Mouse (Mus musculus): ENCODE measurements around the gene Tmem30a. TPM values are rescaled to one million over a fixed set of nuclear protein-coding genes. Genes with fewer than 3 reads are reported as not detected.
A peak's percentile ranks its signal among the peaks of the same experiment; 100 is the strongest.

Gene Tmem30a
- polyA plus RNA-seq, 2 experiments, result 11.9 to 31.0 TPM

DNA sequence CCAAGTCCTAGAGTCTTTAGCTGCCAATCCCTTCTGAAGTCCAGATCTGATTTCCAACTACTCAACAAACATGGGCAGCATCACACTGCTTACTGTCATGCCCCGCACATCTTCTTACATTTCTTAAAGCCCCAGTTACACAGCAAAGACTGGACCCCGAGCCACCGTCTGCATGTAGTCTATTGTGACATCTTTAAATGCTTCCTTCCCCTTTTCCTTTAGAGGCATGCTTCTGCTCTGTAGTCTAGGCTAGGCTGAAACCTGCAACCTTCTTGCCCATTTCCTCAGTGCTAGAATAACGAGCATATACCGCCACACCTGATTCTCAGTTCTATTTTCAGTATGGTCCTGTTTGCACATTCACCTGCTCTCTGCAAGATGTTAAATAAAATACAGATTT lies 23.2 kb upstream of the Tmem30a start:
- Histone ChIP-seq H3K36me3 (replicated peaks; ENCODE audit: control insufficient read depth, insufficient read depth, low read depth) (no peaks in the 10 kb centered on the region), H3K4me1 (replicated peaks; ENCODE audit: control insufficient read depth in 2 of 2, insufficient read depth in 2 of 2, low read length in 1 of 2) (peaks cover 0 to 2% of the 10 kb centered on the region in 2 experiments; a peak in 1 of 4 replicates), H3K27me3 (ENCODE audit: control insufficient read depth, insufficient read depth, low read length) (no peaks in the 10 kb centered on the region), H3K4me3 (ENCODE audit: insufficient read depth in 1 of 2, low read depth in 2 of 2, low read length in 2 of 2) (no peak overlapping the region), H3K9me3 (ENCODE audit: control insufficient read depth, low read length) (no peaks in the 10 kb centered on the region), H3K9ac (replicated peaks) (no peak overlapping the region), H3K27ac (no peak overlapping the region), H3K4me2 (ENCODE audit: low read depth) (no peak overlapping the region)
- 32% methylated on average over 5 of the region's 5 CpGs for WGBS (ENCODE audit: insufficient replicate concordance)
- ATAC-seq (ENCODE audit: insufficient read depth) (no peak), DNase-seq (ENCODE audit: low read depth in 3 of 3, low spot score in 3 of 3) (no peak)
- no peak for TF ChIP-seq CTCF (IDR thresholded peaks at IDR 0.05; ENCODE audit: low read depth)
- no peak for TF ChIP-seq EP300 (IDR thresholded peaks at IDR 0.05; ENCODE audit: low read depth)

DNA sequence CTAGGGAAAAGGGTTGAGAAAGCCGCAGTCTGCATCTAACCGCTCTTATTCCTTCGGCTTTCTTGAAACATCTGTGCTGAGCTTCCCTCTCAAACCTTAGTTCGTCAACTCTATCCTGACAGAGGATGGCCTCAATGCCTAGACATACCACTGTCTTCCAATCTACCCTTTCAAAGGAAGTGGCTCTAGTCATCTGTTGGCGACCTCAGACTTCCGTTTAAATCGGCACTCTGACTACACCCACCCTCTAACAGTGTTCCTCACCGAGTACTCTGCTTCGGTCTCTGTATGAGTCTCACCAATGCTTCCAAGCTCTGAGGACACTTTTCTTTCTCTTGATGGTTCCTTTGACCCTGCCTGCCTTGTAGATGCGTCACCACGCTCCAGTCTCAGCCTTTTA lies 22.7 kb upstream of the Tmem30a start:
- DNase-seq (ENCODE audit: low read depth in 3 of 3, low spot score in 3 of 3), result no peak
- no peak overlapping the region for H3K27ac ChIP-seq
- H3K4me2 ChIP-seq (ENCODE audit: low read depth), result no peak overlapping the region
- H3K9me3 ChIP-seq (ENCODE audit: control insufficient read depth, low read length), result no peaks in the 10 kb centered on the region
- no peak overlapping the region for H3K4me3 ChIP-seq (ENCODE audit: insufficient read depth in 1 of 2, low read depth in 2 of 2, low read length in 2 of 2)
- no peaks in the 10 kb centered on the region for H3K27me3 ChIP-seq (ENCODE audit: control insufficient read depth, insufficient read depth, low read length)
- peaks cover 0 to 2% of the 10 kb centered on the region in 2 experiments; a peak in 1 of 4 replicates for H3K4me1 ChIP-seq (replicated peaks; ENCODE audit: control insufficient read depth in 2 of 2, insufficient read depth in 2 of 2, low read length in 1 of 2)
- H3K9ac ChIP-seq (replicated peaks), result no peak overlapping the region
- ATAC-seq (ENCODE audit: insufficient read depth), result no peak
- TF ChIP-seq CTCF (IDR thresholded peaks at IDR 0.05; ENCODE audit: low read depth), result no peak
- no peak for TF ChIP-seq EP300 (IDR thresholded peaks at IDR 0.05; ENCODE audit: low read depth)
- WGBS (ENCODE audit: insufficient replicate concordance), result 35% methylated on average over 11 of the region's 11 CpGs
- H3K36me3 ChIP-seq (replicated peaks; ENCODE audit: control insufficient read depth, insufficient read depth, low read depth), result no peaks in the 10 kb centered on the region

DNA sequence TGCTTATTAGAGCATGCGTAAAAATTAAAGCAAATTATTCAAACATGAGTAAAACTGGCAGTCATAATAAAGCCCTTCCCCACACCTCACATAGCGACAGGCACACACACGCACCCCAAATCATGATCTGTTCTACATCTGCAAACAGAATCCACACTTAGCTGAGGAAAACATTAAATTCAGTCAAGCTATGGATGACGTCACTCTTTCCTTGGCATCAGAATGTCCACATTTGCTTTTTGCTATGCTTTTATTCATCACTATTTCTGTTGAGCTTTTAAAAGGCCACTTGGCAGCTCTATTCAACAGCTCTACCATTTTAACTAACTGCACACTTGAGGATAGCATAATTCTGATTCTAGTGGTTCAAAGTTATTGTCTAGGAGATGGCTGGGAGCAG lies 21.3 kb upstream of the Tmem30a start:
- H3K4me1 ChIP-seq (replicated peaks; ENCODE audit: control insufficient read depth in 2 of 2, insufficient read depth in 2 of 2, low read length in 1 of 2), result peaks cover 0 to 2% of the 10 kb centered on the region in 2 experiments; a peak in 2 of 4 replicates
- no peak overlapping the region for H3K4me3 ChIP-seq (ENCODE audit: insufficient read depth in 1 of 2, low read depth in 2 of 2, low read length in 2 of 2)
- WGBS (ENCODE audit: insufficient replicate concordance), result 72% methylated on average over 4 of the region's 4 CpGs
- H3K27me3 ChIP-seq (ENCODE audit: control insufficient read depth, insufficient read depth, low read length), result no peaks in the 10 kb centered on the region
- H3K36me3 ChIP-seq (replicated peaks; ENCODE audit: control insufficient read depth, insufficient read depth, low read depth), result no peaks in the 10 kb centered on the region
- no peak overlapping the region for H3K27ac ChIP-seq
- ATAC-seq (ENCODE audit: insufficient read depth) (no peak), DNase-seq (ENCODE audit: low read depth in 3 of 3, low spot score in 3 of 3) (no peak)
- TF ChIP-seq CTCF (IDR thresholded peaks at IDR 0.05; ENCODE audit: low read depth), result no peak
- TF ChIP-seq EP300 (IDR thresholded peaks at IDR 0.05; ENCODE audit: low read depth), result no peak
- no peak overlapping the region for H3K9ac ChIP-seq (replicated peaks)
- no peaks in the 10 kb centered on the region for H3K9me3 ChIP-seq (ENCODE audit: control insufficient read depth, low read length)
- no peak overlapping the region for H3K4me2 ChIP-seq (ENCODE audit: low read depth)

DNA sequence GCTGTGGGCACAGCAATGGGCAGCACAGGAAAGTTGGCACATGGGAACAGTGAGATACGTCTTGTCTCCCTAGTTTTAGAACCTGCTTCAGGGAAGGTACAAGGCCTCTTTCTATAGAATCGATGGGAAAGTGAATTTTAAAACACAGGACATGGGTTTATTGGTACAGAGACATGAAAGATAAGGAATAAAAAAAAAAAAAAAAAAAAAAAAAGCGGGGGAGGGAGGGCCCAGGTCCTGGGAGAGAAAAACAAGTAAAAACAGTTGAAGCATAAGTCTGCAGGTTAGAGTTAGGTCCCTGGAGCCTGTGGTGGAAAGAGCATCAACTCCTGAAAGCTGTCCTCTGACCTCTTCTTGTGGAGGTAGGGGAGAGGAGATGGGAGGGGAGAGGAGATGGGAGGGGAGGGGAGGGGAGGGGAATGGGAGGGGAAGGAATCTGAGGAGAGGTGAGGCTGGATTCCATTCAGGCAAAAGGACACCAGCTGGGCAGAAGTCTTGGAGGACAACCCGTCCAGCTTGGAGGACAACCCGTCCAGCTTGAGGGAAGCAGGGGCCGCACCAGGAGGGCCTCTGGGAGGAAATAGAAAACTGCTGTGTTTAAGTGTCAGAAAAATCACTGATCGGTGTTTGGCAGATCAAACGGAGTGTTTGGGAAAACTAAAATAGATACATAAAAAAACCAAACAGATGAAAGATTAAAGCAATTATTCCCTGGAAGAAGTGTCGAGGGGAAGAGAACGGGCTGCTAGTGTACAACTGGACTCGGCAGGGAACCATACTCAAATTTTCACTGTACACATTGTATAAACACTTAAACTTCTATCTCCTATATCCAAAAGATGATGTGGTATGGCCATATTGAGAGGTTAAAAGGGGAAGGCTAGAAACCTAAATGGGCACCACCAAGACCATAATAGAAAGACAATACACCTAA lies 17.9 kb upstream of the Tmem30a start:
- TF ChIP-seq CTCF (IDR thresholded peaks at IDR 0.05; ENCODE audit: low read depth), result no peak
- TF ChIP-seq EP300 (IDR thresholded peaks at IDR 0.05; ENCODE audit: low read depth), result no peak
- H3K4me3 ChIP-seq (ENCODE audit: insufficient read depth in 1 of 2, low read depth in 2 of 2, low read length in 2 of 2), result no peak overlapping the region
- H3K4me2 ChIP-seq (ENCODE audit: low read depth), result no peak overlapping the region
- no peaks in the 10 kb centered on the region for H3K36me3 ChIP-seq (replicated peaks; ENCODE audit: control insufficient read depth, insufficient read depth, low read depth)
- ATAC-seq (ENCODE audit: insufficient read depth) (no peak), DNase-seq (ENCODE audit: low read depth in 3 of 3, low spot score in 3 of 3) (no peak)
- no peaks in the 10 kb centered on the region for H3K9me3 ChIP-seq (ENCODE audit: control insufficient read depth, low read length)
- H3K27ac ChIP-seq, result no peak overlapping the region
- 53% methylated on average over 11 of the region's 11 CpGs for WGBS (ENCODE audit: insufficient replicate concordance)
- no peaks in the 10 kb centered on the region for H3K27me3 ChIP-seq (ENCODE audit: control insufficient read depth, insufficient read depth, low read length)
- H3K4me1 ChIP-seq (replicated peaks; ENCODE audit: control insufficient read depth in 2 of 2, insufficient read depth in 2 of 2, low read length in 1 of 2), result peaks cover 0 to 1% of the 10 kb centered on the region in 2 experiments; a peak in 2 of 4 replicates
- H3K9ac ChIP-seq (replicated peaks), result no peak overlapping the region

DNA sequence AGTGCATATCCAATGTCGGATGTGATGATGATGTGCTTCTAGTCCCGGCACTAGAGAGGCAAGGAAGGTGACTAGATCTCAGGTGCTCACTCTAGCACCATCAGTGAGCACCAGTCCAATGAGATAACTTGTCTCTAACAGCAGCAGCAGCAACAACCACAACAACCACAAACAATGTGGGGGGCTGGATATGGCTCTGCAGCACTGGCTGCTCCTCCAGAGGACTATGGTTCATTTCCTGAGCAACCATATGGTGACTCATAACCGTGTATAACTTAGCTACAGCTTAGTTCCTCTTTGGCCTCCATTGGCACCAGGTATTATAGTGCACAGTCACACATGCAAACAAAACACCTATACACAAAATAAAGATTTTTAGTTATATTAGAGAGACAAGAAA lies 17.2 kb upstream of the Tmem30a start:
- no peak for DNase-seq (ENCODE audit: low read depth in 3 of 3, low spot score in 3 of 3)
- ATAC-seq (ENCODE audit: insufficient read depth), result peak; percentile 63; the same call in 1 of the 2 replicates
- H3K4me1 ChIP-seq (replicated peaks; ENCODE audit: control insufficient read depth in 2 of 2, insufficient read depth in 2 of 2, low read length in 1 of 2), result no peaks in the 10 kb centered on the region; a peak in 1 of 4 replicates
- no peaks in the 10 kb centered on the region for H3K27me3 ChIP-seq (ENCODE audit: control insufficient read depth, insufficient read depth, low read length)
- no peak overlapping the region for H3K27ac ChIP-seq
- no peak overlapping the region for H3K4me2 ChIP-seq (ENCODE audit: low read depth)
- TF ChIP-seq EP300 (IDR thresholded peaks at IDR 0.05; ENCODE audit: low read depth) (no peak), CTCF (IDR thresholded peaks at IDR 0.05; ENCODE audit: low read depth) (no peak)
- no peaks in the 10 kb centered on the region for H3K9me3 ChIP-seq (ENCODE audit: control insufficient read depth, low read length)
- WGBS (ENCODE audit: insufficient replicate concordance), result 12% methylated on average over 3 of the region's 3 CpGs
- no peak overlapping the region for H3K4me3 ChIP-seq (ENCODE audit: insufficient read depth in 1 of 2, low read depth in 2 of 2, low read length in 2 of 2)
- no peaks in the 10 kb centered on the region for H3K36me3 ChIP-seq (replicated peaks; ENCODE audit: control insufficient read depth, insufficient read depth, low read depth)
- no peak overlapping the region for H3K9ac ChIP-seq (replicated peaks)
